Mouse (Mus musculus): ENCODE measurements at regions not wholly inside any gene's neighbourhood (a gene's known extent, or its start where the extent isn't known, plus 50 kb on each side); places are given as distances from the start of the nearest gene placed in this dataset.

GRCm38 (mm10) chr15:86566111-86566510, 351.9 kb downstream of the Tbc1d22a start:
- TF ChIP-seq CTCF (IDR thresholded peaks at IDR 0.05; ENCODE audit: low read depth) (peak; percentile 29), EP300 (IDR thresholded peaks at IDR 0.05; ENCODE audit: low read depth) (no peak)

All from heart, postnatal 0 days (tissue).